ENCODE assay signal across 8 mouse cellular contexts in the genomic region with DNA sequence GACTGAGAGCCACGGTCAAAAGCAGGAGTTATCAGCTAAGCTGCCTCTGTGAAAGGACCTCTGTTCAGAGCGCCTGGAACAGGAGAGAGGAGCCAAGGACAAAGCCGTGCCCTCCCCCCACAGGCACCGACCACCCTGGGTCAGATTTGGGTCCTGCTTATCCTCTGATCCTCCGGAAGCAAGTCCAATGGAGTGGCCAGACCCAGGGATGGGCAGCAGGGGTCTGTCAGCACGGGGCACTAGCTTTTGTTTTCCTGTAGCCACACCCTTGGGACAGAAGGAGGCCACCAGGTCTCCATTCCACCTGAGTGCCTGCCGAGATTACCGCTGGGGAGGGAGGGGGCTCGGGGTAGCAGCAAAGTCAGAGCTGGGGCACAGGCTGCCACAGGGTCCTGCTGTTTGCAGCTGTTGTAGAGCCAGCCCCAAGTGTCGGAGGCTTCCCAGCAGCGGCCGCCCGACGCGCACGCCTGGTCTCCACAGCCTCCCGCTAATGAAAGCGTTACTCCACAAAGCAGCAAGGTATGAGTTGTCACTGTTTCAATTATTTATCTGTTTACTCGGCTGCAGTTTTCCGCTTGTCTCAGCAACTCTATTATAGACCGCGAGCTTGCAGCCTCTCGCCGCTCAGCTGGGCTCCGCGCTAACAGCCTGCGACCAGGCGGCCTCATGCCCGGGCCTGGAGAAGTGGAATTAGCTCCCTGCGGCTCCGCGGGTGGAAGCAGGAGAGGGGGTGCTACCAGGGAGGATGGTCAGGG.
DNase-seq lines count a peak whose midpoint lies in the region; ATAC-seq and TF ChIP-seq lines count a peak whose summit lies in the region.

No protein-coding gene starts in this region.

- TF ChIP-seq CTCF in liver, postnatal 0 days (IDR thresholded peaks at IDR 0.05; ENCODE audit: low read depth) = no peak
- no peak for TF ChIP-seq CTCF in hindbrain, postnatal 0 days (IDR thresholded peaks at IDR 0.05; ENCODE audit: low read depth)

- H3K9me3 ChIP-seq in liver, embryonic 11.5 days (ENCODE audit: control insufficient read depth, low read length) = no peaks in the 10 kb centered on the region
- H3K9me3 ChIP-seq in liver, postnatal 0 days (ENCODE audit: low read length) = no peaks in the 10 kb centered on the region
- peaks cover 5% of the 10 kb centered on the region for H3K9me3 ChIP-seq in embryonic facial prominence, embryonic 13.5 days
- no peaks in the 10 kb centered on the region for H3K9me3 ChIP-seq in hindbrain, postnatal 0 days (ENCODE audit: low read length)
- no peaks in the 10 kb centered on the region for H3K9me3 ChIP-seq in neural tube, embryonic 15.5 days (replicated peaks)

- no peak overlapping the region for H3K27ac ChIP-seq in liver, embryonic 11.5 days (ENCODE audit: low read depth, low read length)
- H3K27ac ChIP-seq in liver, postnatal 0 days (ENCODE audit: low read depth) = no peak overlapping the region
- no peak overlapping the region for H3K27ac ChIP-seq in embryonic facial prominence, embryonic 13.5 days
- peak overlapping the region; percentile 74 for H3K27ac ChIP-seq in hindbrain, postnatal 0 days
- peak overlapping the region; percentile 81 for H3K27ac ChIP-seq in neural tube, embryonic 15.5 days (replicated peaks)

- H3K4me1 ChIP-seq in liver, embryonic 11.5 days (replicated peaks; ENCODE audit: control insufficient read depth, insufficient read depth, low read length) = no peaks in the 10 kb centered on the region
- no peaks in the 10 kb centered on the region for H3K4me1 ChIP-seq in liver, postnatal 0 days (ENCODE audit: insufficient read depth)
- H3K4me1 ChIP-seq in embryonic facial prominence, embryonic 13.5 days = peaks cover 23% of the 10 kb centered on the region
- H3K4me1 ChIP-seq in hindbrain, postnatal 0 days (ENCODE audit: insufficient read depth, low read length) = peaks cover 18% of the 10 kb centered on the region
- H3K4me1 ChIP-seq in neural tube, embryonic 15.5 days = peaks cover 46% of the 10 kb centered on the region

- ATAC-seq in liver, embryonic 11.5 days (replicated peaks; ENCODE audit: low FRiP score) = no peak
- ATAC-seq in liver, postnatal 0 days = no peak
- ATAC-seq in embryonic facial prominence, embryonic 13.5 days (ENCODE audit: insufficient number of reproducible peaks, insufficient read depth, low FRiP score, low TSS enrichment, low read depth) = no peak
- peak; percentile 41; the same call in 1 of the 2 replicates for ATAC-seq in hindbrain, postnatal 0 days
- peak; percentile 61; the same call in 1 of the 2 replicates for ATAC-seq in neural tube, embryonic 15.5 days (ENCODE audit: low FRiP score)

- H3K36me3 ChIP-seq in liver, embryonic 11.5 days (ENCODE audit: control insufficient read depth, insufficient read depth, low read length) = no peaks in the 10 kb centered on the region
- no peaks in the 10 kb centered on the region for H3K36me3 ChIP-seq in liver, postnatal 0 days (replicated peaks; ENCODE audit: insufficient read depth, low read length)
- no peaks in the 10 kb centered on the region for H3K36me3 ChIP-seq in embryonic facial prominence, embryonic 13.5 days
- no peaks in the 10 kb centered on the region for H3K36me3 ChIP-seq in hindbrain, postnatal 0 days (ENCODE audit: insufficient read depth, low read length)
- H3K36me3 ChIP-seq in neural tube, embryonic 15.5 days = no peaks in the 10 kb centered on the region

- TF ChIP-seq EP300 in liver, postnatal 0 days (IDR thresholded peaks at IDR 0.05; ENCODE audit: low read depth) = no peak

- H3K27me3 ChIP-seq in liver, embryonic 11.5 days (replicated peaks; ENCODE audit: control insufficient read depth, insufficient read depth, low read length) = peaks cover 39% of the 10 kb centered on the region
- peaks cover 20% of the 10 kb centered on the region for H3K27me3 ChIP-seq in liver, postnatal 0 days (ENCODE audit: insufficient read depth, low read length)
- peaks cover 72% of the 10 kb centered on the region for H3K27me3 ChIP-seq in embryonic facial prominence, embryonic 13.5 days
- H3K27me3 ChIP-seq in hindbrain, postnatal 0 days (ENCODE audit: insufficient read depth, low read length) = no peaks in the 10 kb centered on the region
- H3K27me3 ChIP-seq in neural tube, embryonic 15.5 days (replicated peaks) = peaks cover 14% of the 10 kb centered on the region; the same call in 1 of the 2 replicates

- H3K4me3 ChIP-seq in liver, embryonic 11.5 days (ENCODE audit: low read depth, low read length) = no peak overlapping the region
- H3K4me3 ChIP-seq in liver, postnatal 0 days (ENCODE audit: low read depth, low read length) = no peak overlapping the region
- H3K4me3 ChIP-seq in embryonic facial prominence, embryonic 13.5 days = peak overlapping the region; percentile 18
- H3K4me3 ChIP-seq in hindbrain, postnatal 0 days (ENCODE audit: low read length) = peak overlapping the region; percentile 10; the same call in 1 of the 2 replicates
- H3K4me3 ChIP-seq in neural tube, embryonic 15.5 days (replicated peaks) = 0 out of 2 replicates have a peak overlapping the region, but pooled peaks have one; percentile 6

- WGBS in liver, embryonic 11.5 days = 3% methylated on average over 32 of the region's 32 CpGs
- WGBS in liver, postnatal 0 days (ENCODE audit: insufficient replicate concordance) = 4% methylated on average over 32 of the region's 32 CpGs
- WGBS in embryonic facial prominence, embryonic 13.5 days = 2% methylated on average over 32 of the region's 32 CpGs
- 4% methylated on average over 32 of the region's 32 CpGs for WGBS in hindbrain, postnatal 0 days
- 1% methylated on average over 32 of the region's 32 CpGs for WGBS in neural tube, embryonic 15.5 days

- H3K9ac ChIP-seq in liver, embryonic 11.5 days (ENCODE audit: low read depth, low read length) = no peak overlapping the region
- no peak overlapping the region for H3K9ac ChIP-seq in liver, postnatal 0 days (replicated peaks)
- peak overlapping the region; percentile 44; the same call in 1 of the 2 replicates for H3K9ac ChIP-seq in embryonic facial prominence, embryonic 13.5 days
- peak overlapping the region; percentile 28; the same call in 1 of the 2 replicates for H3K9ac ChIP-seq in hindbrain, postnatal 0 days (replicated peaks; ENCODE audit: low read length)
- peak overlapping the region; percentile 32; the same call in 1 of the 2 replicates for H3K9ac ChIP-seq in neural tube, embryonic 15.5 days (replicated peaks)

- no peak for DNase-seq in liver, embryonic 11.5 days (ENCODE audit: low spot score)
- DNase-seq in liver, postnatal 0 days = no peak
- DNase-seq in hindbrain, postnatal 0 days (ENCODE audit: low spot score) = peak; percentile 63
- DNase-seq in MN1 (ENCODE audit: low spot score) = no peak
- no peak for DNase-seq in right cerebral cortex, postnatal 14 days
- DNase-seq in kidney, postnatal 14 days = no peak

- peak overlapping the region; percentile 38 for H3K4me2 ChIP-seq in liver, embryonic 11.5 days
- H3K4me2 ChIP-seq in liver, postnatal 0 days (ENCODE audit: low read depth, low read length) = no peak overlapping the region
- H3K4me2 ChIP-seq in embryonic facial prominence, embryonic 13.5 days = peak overlapping the region; percentile 46
- peak overlapping the region; percentile 43 for H3K4me2 ChIP-seq in hindbrain, postnatal 0 days (ENCODE audit: low read depth, low read length)
- peak overlapping the region; percentile 43 for H3K4me2 ChIP-seq in neural tube, embryonic 15.5 days

Comparison
In these comparisons a context has a peak if more than half of its experiments do, and no peak if none do; other contexts are left out.
1. ATAC-seq: peak in hindbrain, postnatal 0 days (single experiment) and neural tube, embryonic 15.5 days (single experiment); none in liver, embryonic 11.5 days (single experiment), liver, postnatal 0 days (single experiment) and embryonic facial prominence, embryonic 13.5 days (single experiment).
2. H3K27ac ChIP-seq: peak in hindbrain, postnatal 0 days (single experiment) and neural tube, embryonic 15.5 days (single experiment); none in liver, embryonic 11.5 days (single experiment), liver, postnatal 0 days (single experiment) and embryonic facial prominence, embryonic 13.5 days (single experiment).
3. H3K4me3 ChIP-seq: peak in embryonic facial prominence, embryonic 13.5 days (single experiment), hindbrain, postnatal 0 days (single experiment) and neural tube, embryonic 15.5 days (single experiment); none in liver, embryonic 11.5 days (single experiment) and liver, postnatal 0 days (single experiment).
4. H3K9ac ChIP-seq: peak in embryonic facial prominence, embryonic 13.5 days (single experiment), hindbrain, postnatal 0 days (single experiment) and neural tube, embryonic 15.5 days (single experiment); none in liver, embryonic 11.5 days (single experiment) and liver, postnatal 0 days (single experiment).